In genomic region chr1:51344160-51344559, GRCm38 (mm10) we compare ENCODE assay signal across 31 mouse cellular contexts. TPM values are rescaled to one million over a fixed set of nuclear protein-coding genes. Genes with fewer than 3 reads are reported as not detected.
A peak's percentile ranks its signal among the peaks of the same experiment; 100 is the strongest.
DNase-seq lines count a peak whose midpoint lies in the region; ATAC-seq lines count a peak whose summit lies in the region.
"Had no signal": no experiment of that assay in that cellular context is flagged by ENCODE, and none has a peak within 500 bp of the region (broad histone marks: within the 10 kb centered on the region; RNA-seq: fewer than 3 reads in every experiment).

No protein-coding gene starts in this region.

- H3K27me3 ChIP-seq in forebrain, embryonic 13.5 days: no peaks in the 10 kb centered on the region
- H3K27me3 ChIP-seq in forebrain, embryonic 11.5 days (ENCODE audit: control insufficient read depth, insufficient read depth, low read length): no peaks in the 10 kb centered on the region
- H3K27me3 ChIP-seq: embryonic facial prominence, embryonic 13.5 days; heart, embryonic 15.5 days; hindbrain, embryonic 13.5 days; liver, embryonic 12.5 days had no signal

- no peak for DNase-seq in forebrain, embryonic 11.5 days (ENCODE audit: low spot score)
- DNase-seq in left cerebral cortex, postnatal 4 days: peak; percentile 16
- no peak for DNase-seq in left cerebral cortex, postnatal 14 days (ENCODE audit: low spot score in 2 of 2)
- peak; percentile 36 to 38 for DNase-seq in right cerebral cortex, postnatal 10 days (ENCODE audit: low spot score in 2 of 2)
- DNase-seq in right cerebral cortex, adult 2 months (ENCODE audit: low spot score in 2 of 2): no peak
- no peak for DNase-seq in kidney, postnatal 36 days
- DNase-seq: adrenal gland, adult 2 months; adrenal gland, postnatal 36 days; cerebellum, adult 2 months; cerebellum, postnatal 36 days; embryo, embryonic 11 days; gastrocnemius, postnatal 10 days; kidney, adult 11 months; kidney, postnatal 14 days; liver, postnatal 0 days; lung, postnatal 36 days; right cerebral cortex, postnatal 25 days; spleen, adult 18-20 months; thymus, postnatal 14 days had no signal

- H3K27ac ChIP-seq in forebrain, embryonic 13.5 days: no peak overlapping the region
- no peak overlapping the region for H3K27ac ChIP-seq in forebrain, embryonic 11.5 days (ENCODE audit: low read depth, low read length)
- H3K27ac ChIP-seq: embryonic facial prominence, embryonic 13.5 days; heart, embryonic 10.5 days; heart, embryonic 15.5 days; hindbrain, embryonic 13.5 days; layer of hippocampus, adult 2 months; left cerebral cortex, adult 2 months; liver, embryonic 12.5 days had no signal

- H3K4me3 ChIP-seq in forebrain, embryonic 13.5 days: no peak overlapping the region
- no peak overlapping the region for H3K4me3 ChIP-seq in forebrain, embryonic 11.5 days (ENCODE audit: low read depth, low read length)
- H3K4me3 ChIP-seq: embryonic facial prominence, embryonic 13.5 days; heart, embryonic 10.5 days; heart, embryonic 15.5 days; hindbrain, embryonic 13.5 days; layer of hippocampus, adult 2 months; left cerebral cortex, adult 2 months; liver, embryonic 12.5 days had no signal

- WGBS in forebrain, embryonic 13.5 days: 12% methylated on average over 3 of the region's 3 CpGs
- 46% methylated on average over 3 of the region's 3 CpGs for WGBS in forebrain, embryonic 11.5 days

- H3K4me2 ChIP-seq in forebrain, embryonic 13.5 days: no peak overlapping the region
- H3K4me2 ChIP-seq in forebrain, embryonic 11.5 days (ENCODE audit: low read depth, low read length, severe bottlenecking): no peak overlapping the region
- H3K4me2 ChIP-seq: embryonic facial prominence, embryonic 13.5 days; heart, embryonic 15.5 days; hindbrain, embryonic 13.5 days; liver, embryonic 12.5 days; midbrain, embryonic 11.5 days had no signal

- intact Hi-C loops in left cerebral cortex, postnatal 4 days (cut with DNase I): no loop called here
- intact Hi-C loops in left cerebral cortex, postnatal 14 days (cut with DNase I): no loop called here

- ATAC-seq in forebrain, embryonic 13.5 days: peak; percentile 27; the same call in 1 of the 2 replicates
- no peak; the same call in 1 of the 2 replicates for ATAC-seq in forebrain, embryonic 11.5 days (replicated peaks; ENCODE audit: low FRiP score)
- ATAC-seq: activated CD4-positive, CD25-positive, alpha-beta regulatory T cell, adult 4 months; CD4-positive, CD25-positive, alpha-beta regulatory T cell, adult 4 months; inflammation-experienced regulatory T-cells, adult 6 months; liver, embryonic 12.5 days; liver, postnatal 0 days had no signal

- H3K36me3 ChIP-seq in forebrain, embryonic 13.5 days (ENCODE audit: poor library complexity, severe bottlenecking): no peaks in the 10 kb centered on the region
- H3K36me3 ChIP-seq in forebrain, embryonic 11.5 days (ENCODE audit: control insufficient read depth, insufficient read depth, low read length): no peaks in the 10 kb centered on the region
- H3K36me3 ChIP-seq: embryonic facial prominence, embryonic 13.5 days; heart, embryonic 10.5 days; heart, embryonic 15.5 days; hindbrain, embryonic 13.5 days; liver, embryonic 12.5 days had no signal

- peaks cover 14% of the 10 kb centered on the region for H3K4me1 ChIP-seq in forebrain, embryonic 13.5 days
- H3K4me1 ChIP-seq in forebrain, embryonic 11.5 days (replicated peaks; ENCODE audit: control insufficient read depth, insufficient read depth, low read length): no peaks in the 10 kb centered on the region
- H3K4me1 ChIP-seq: embryonic facial prominence, embryonic 13.5 days; heart, embryonic 10.5 days; heart, embryonic 15.5 days; liver, embryonic 12.5 days had no signal

- no peak overlapping the region for H3K9ac ChIP-seq in forebrain, embryonic 13.5 days
- H3K9ac ChIP-seq in forebrain, embryonic 11.5 days (ENCODE audit: low read length): no peak overlapping the region
- H3K9ac ChIP-seq: embryonic facial prominence, embryonic 13.5 days; heart, embryonic 15.5 days; hindbrain, embryonic 13.5 days; liver, embryonic 12.5 days; liver, postnatal 0 days had no signal

- 0 out of 2 replicates have a peak, but pooled peaks cover 3% of the 10 kb centered on the region for H3K9me3 ChIP-seq in forebrain, embryonic 13.5 days (replicated peaks)
- no peaks in the 10 kb centered on the region for H3K9me3 ChIP-seq in forebrain, embryonic 11.5 days (ENCODE audit: control insufficient read depth, low read length)
- H3K9me3 ChIP-seq: embryonic facial prominence, embryonic 13.5 days; heart, embryonic 10.5 days; heart, embryonic 15.5 days; hindbrain, embryonic 13.5 days had no signal

RNA-seq across cellular contexts. Expression of gene Cavin2, which starts 55.2 kb away (rescaled TPM):
- polyA plus RNA-seq in forebrain, embryonic 13.5 days (2015; fragmentation: Nextera tagmentation; extraction: Ambion mirVana): 1.5 and 2.1 TPM in 2 replicates
- polyA plus RNA-seq in forebrain, embryonic 11.5 days (2014; fragmentation: Nextera tagmentation; extraction: Ambion mirVana): 1.8 and 2.7 TPM in 2 replicates
- 1 to 10 TPM; 2.9 to 3.4 TPM for total RNA-seq in left cerebral cortex, postnatal 4 days (2021)
- total RNA-seq in left cerebral cortex, postnatal 14 days (2021): 1 to 10 TPM; 7.1 to 8.8 TPM
- polyA plus RNA-seq: activated CD4-positive, CD25-positive, alpha-beta regulatory T cell, adult 4 months; CD4-positive, CD25-positive, alpha-beta regulatory T cell, adult 4 months; inflammation-experienced regulatory T-cells, adult 6 months had no signal

Comparison
In these comparisons a context has a peak if more than half of its experiments do, and no peak if none do; other contexts are left out.
1. DNase-seq: peak in left cerebral cortex, postnatal 4 days (single experiment) and right cerebral cortex, postnatal 10 days (2 of 2); none in forebrain, embryonic 11.5 days (single experiment), left cerebral cortex, postnatal 14 days (0 of 2), right cerebral cortex, adult 2 months (0 of 2) and kidney, postnatal 36 days (0 of 2).